Mouse (Mus musculus): ENCODE data around the gene Dpp3.

GRCm38 (mm10) chr19:4891798-4892197, 36.3 kb downstream of the Dpp3 start:
- TF ChIP-seq POLR2A (IDR thresholded peaks at IDR 0.05; ENCODE audit: low read depth, low read length), result no peak
- no peak for TF ChIP-seq CTCF (conservative IDR thresholded peaks at IDR 0.05; ENCODE audit: insufficient read depth, insufficient read length, low read depth, low read length)

Measured in kidney, adult 2 months (tissue).